Mouse (Mus musculus): ENCODE data around the gene Grin2d.

GRCm38 (mm10) chr7:45794971-45795370 lies 83.2 kb downstream of the Grin2d start:
- TF ChIP-seq CTCF (IDR thresholded peaks at IDR 0.05; ENCODE audit: borderline replicate concordance, control insufficient read depth, extremely low read depth, insufficient read depth, low read length, poor library complexity) = no peak
- TF ChIP-seq POLR2A (IDR thresholded peaks at IDR 0.05; ENCODE audit: control insufficient read depth, extremely low read depth, insufficient read depth, low read length, poor library complexity) = no peak
